Mouse (Mus musculus): Measurements from ENCODE around the gene Fastk. TPM values are rescaled to one million over a fixed set of nuclear protein-coding genes. Genes with fewer than 3 reads are reported as not detected.

The Fastk gene
- polyA plus RNA-seq, 1 experiment: 230 TPM

DNA sequence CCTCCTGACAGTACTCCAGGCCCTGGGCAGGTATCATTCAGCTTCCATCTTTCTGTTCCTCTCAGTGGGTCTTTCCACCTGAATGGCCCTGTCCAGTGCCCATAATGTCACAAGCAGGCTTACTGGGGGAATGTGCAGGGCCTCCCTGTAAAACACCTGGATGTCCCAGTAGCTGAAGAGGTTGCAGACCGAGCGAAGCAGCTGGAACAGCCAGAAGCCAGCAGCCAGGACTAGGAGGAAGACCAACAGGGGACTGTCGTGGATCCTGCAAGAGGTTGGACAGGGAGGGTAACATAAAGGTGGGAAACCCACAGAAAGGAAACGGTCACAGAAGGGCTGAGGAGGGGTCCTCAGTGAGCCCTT, 55.4 kb downstream of the Fastk start:
- peaks cover 14% of the 10 kb centered on the region; the same call in 1 of the 2 replicates for H3K27me3 ChIP-seq (ENCODE audit: control insufficient read depth, insufficient read depth, low read length)
- no peak overlapping the region for H3K27ac ChIP-seq (ENCODE audit: insufficient read depth, low read depth, low read length)
- peaks cover 21% of the 10 kb centered on the region for H3K4me1 ChIP-seq (ENCODE audit: control insufficient read depth, insufficient read depth, insufficient read length, low read length)
- no peak for TF ChIP-seq POLR2A (IDR thresholded peaks at IDR 0.05; ENCODE audit: low read depth, low read length)
- TF ChIP-seq CTCF (IDR thresholded peaks at IDR 0.05; ENCODE audit: extremely low read depth, insufficient read length, insufficient replicate concordance, low read depth, low read length): no peak
- H3K36me3 ChIP-seq (ENCODE audit: control insufficient read depth, insufficient read depth, low read length): no peaks in the 10 kb centered on the region
- WGBS: 90% methylated on average over 4 of the region's 4 CpGs
- H3K4me3 ChIP-seq (ENCODE audit: low read depth, low read length): no peak overlapping the region

DNA sequence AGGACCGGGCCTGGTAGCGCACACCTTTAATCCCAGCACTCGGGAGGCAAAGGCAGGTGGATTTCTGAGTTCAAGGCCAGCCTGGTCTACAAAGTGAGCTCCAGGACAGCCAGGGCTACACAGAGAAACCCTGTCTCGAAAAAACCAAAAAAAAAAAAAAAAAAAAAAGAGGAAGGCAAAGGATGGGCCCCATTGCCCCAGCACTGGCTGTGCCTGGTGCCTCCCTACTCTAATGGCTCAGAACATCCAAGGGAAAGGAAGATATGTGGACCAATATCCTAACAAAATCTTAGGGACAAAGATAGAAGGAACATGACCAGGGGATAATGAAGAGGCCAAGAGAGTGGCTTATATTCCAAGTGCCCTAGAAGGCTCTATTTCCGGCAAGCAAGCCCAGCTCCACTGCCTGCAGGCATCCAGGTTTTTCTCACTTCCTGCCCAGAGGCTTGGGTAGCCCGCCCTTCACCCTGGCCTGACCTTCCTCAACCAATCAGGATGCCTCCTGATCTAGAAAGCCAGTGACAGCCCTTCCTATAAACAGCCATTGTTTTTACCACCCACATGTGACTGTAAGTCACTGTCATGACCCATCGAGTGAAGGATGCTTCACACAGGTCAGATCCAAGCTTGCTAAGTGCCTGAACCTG, 56.0 kb downstream of the Fastk start:
- WGBS: 69% methylated on average over 7 of the region's 7 CpGs
- no peak for TF ChIP-seq POLR2A (IDR thresholded peaks at IDR 0.05; ENCODE audit: low read depth, low read length)
- TF ChIP-seq CTCF (IDR thresholded peaks at IDR 0.05; ENCODE audit: extremely low read depth, insufficient read length, insufficient replicate concordance, low read depth, low read length): no peak
- H3K4me1 ChIP-seq (ENCODE audit: control insufficient read depth, insufficient read depth, insufficient read length, low read length): peaks cover 21% of the 10 kb centered on the region
- H3K4me3 ChIP-seq (ENCODE audit: low read depth, low read length): no peak overlapping the region
- no peak overlapping the region for H3K27ac ChIP-seq (ENCODE audit: insufficient read depth, low read depth, low read length)
- H3K36me3 ChIP-seq (ENCODE audit: control insufficient read depth, insufficient read depth, low read length): no peaks in the 10 kb centered on the region
- peaks cover 14% of the 10 kb centered on the region; the same call in 1 of the 2 replicates for H3K27me3 ChIP-seq (ENCODE audit: control insufficient read depth, insufficient read depth, low read length)

Other genes with a start within 250 kb of the Fastk start
- gene Kcnh2, start 93.7 kb downstream of the Fastk start, polyA plus RNA-seq (2012; rRNA removed): 21.9 and 26.3 TPM in 2 replicates
- 2.8 and 4.0 TPM in 2 replicates for gene Nos3, start 80.5 kb downstream of the Fastk start, polyA plus RNA-seq (2012; rRNA removed)
- 0.43 and 1.9 TPM in 2 replicates for gene Atg9b, start 53.1 kb downstream of the Fastk start, polyA plus RNA-seq (2012; rRNA removed)
- gene Abcb8, start 51.6 kb downstream of the Fastk start, polyA plus RNA-seq (2012; rRNA removed): 53.2 and 83.7 TPM in 2 replicates
- gene Asic3, start 31.9 kb downstream of the Fastk start, polyA plus RNA-seq (2012; rRNA removed): 0.58 and 1.9 TPM in 2 replicates
- 34.0 and 64.7 TPM in 2 replicates for gene Cdk5, start 21.8 kb downstream of the Fastk start, polyA plus RNA-seq (2012; rRNA removed)
- 51.4 and 90.6 TPM in 2 replicates for gene Slc4a2, start 21.4 kb downstream of the Fastk start, polyA plus RNA-seq (2012; rRNA removed)
- 51.7 and 135 TPM in 2 replicates for gene Tmub1, start 2.6 kb upstream of the Fastk start, polyA plus RNA-seq (2012; rRNA removed)
- gene Agap3, start 6.9 kb upstream of the Fastk start, polyA plus RNA-seq (2012; rRNA removed): 31.4 and 59.4 TPM in 2 replicates
- not detected in 2 replicates for gene Gbx1, start 81.9 kb upstream of the Fastk start, polyA plus RNA-seq (2012; rRNA removed)
- gene Asb10, start 95.7 kb upstream of the Fastk start, polyA plus RNA-seq (2012; rRNA removed): 0.42 and 0.47 TPM in 2 replicates
- not detected in 2 replicates for gene 4931409K22Rik, start 111.5 kb upstream of the Fastk start, polyA plus RNA-seq (2012; rRNA removed)
- 20.4 and 32.3 TPM in 2 replicates for gene Abcf2, start 132.2 kb upstream of the Fastk start, polyA plus RNA-seq (2012; rRNA removed)
- gene Chpf2, start 141.5 kb upstream of the Fastk start, polyA plus RNA-seq (2012; rRNA removed): 19.9 and 25.7 TPM in 2 replicates
- 8.5 and 9.0 TPM in 2 replicates for gene Smarcd3, start 179.1 kb upstream of the Fastk start, polyA plus RNA-seq (2012; rRNA removed)
- gene Nub1, start 240.2 kb upstream of the Fastk start, polyA plus RNA-seq (2012; rRNA removed): 15.4 and 44.1 TPM in 2 replicates

Data from small intestine, adult 2 months (tissue).